Mouse (Mus musculus) heart, adult 2 months (tissue): ENCODE data around the gene Fbxo7.

Experiments used
- CTCF ChIP-seq: fragments of 200-600 bp; IDR thresholded peaks from 2 replicates; pipeline ENCODE4 v1.8.1; 2022; ENCODE audit warnings: antibody characterized with exemption, mild to moderate bottlenecking, moderate library complexity
- POLR2A ChIP-seq: fragments of 200-500 bp; IDR thresholded peaks from 2 replicates; pipeline ENCODE4 v1.6.1; 2011; ENCODE audit warnings: mild to moderate bottlenecking, low read depth, low read length, control low read depth; ENCODE audit not compliant: insufficient read depth

- TF ChIP-seq POLR2A (no peak), CTCF (no peak)
Measured at GRCm38 (mm10) chr10:86066651-86067050, 44.9 kb downstream of the Fbxo7 start.
